Mouse (Mus musculus) heart, embryonic 11.5 days (tissue): ENCODE measurements around the gene Gm5926. TPM values are rescaled to one million over a fixed set of nuclear protein-coding genes. Genes with fewer than 3 reads are reported as not detected.
"Not testable (repeated sequence)": the region's sequence is repeated elsewhere in the genome, so short reads cannot be mapped to it uniquely, and the experiment has no call there.

Experiments
- ATAC-seq: fragments of 200-750 bp; cut with Nextera tagmentation; replicated peaks from 2 replicates; pipeline ENCODE4 v1.8.0; 2017; ENCODE audit warnings: moderate library complexity; ENCODE audit not compliant: insufficient number of reproducible peaks, low FRiP score, low TSS enrichment
- H3K27ac ChIP-seq: fragments of 300-500 bp; sonication (generic); 2 replicates; pipeline ENCODE4 v1.5.1; 2014; ENCODE audit warnings: mild to moderate bottlenecking, low read depth, low read length
- H3K27me3 ChIP-seq: fragments of 300-500 bp; sonication (generic); 2 replicates; pipeline ENCODE4 v1.6.1; 2014; ENCODE audit warnings: mild to moderate bottlenecking, low read length, mixed read lengths; ENCODE audit not compliant: control insufficient read depth, insufficient read depth
- H3K36me3 ChIP-seq: fragments of 300-500 bp; sonication (generic); 2 replicates; pipeline ENCODE4 v1.6.1; 2014; ENCODE audit warnings: mild to moderate bottlenecking, low read length, moderate library complexity, mixed read lengths; ENCODE audit not compliant: control insufficient read depth, insufficient read depth
- H3K4me1 ChIP-seq: fragments of 300-500 bp; sonication (generic); 2 replicates; pipeline ENCODE4 v1.6.1; 2014; ENCODE audit warnings: low read length; ENCODE audit not compliant: control insufficient read depth, insufficient read depth
- H3K4me2 ChIP-seq: fragments of 300-500 bp; sonication (generic); 2 replicates; pipeline ENCODE4 v1.6.1; 2014; ENCODE audit warnings: mild to moderate bottlenecking, moderate library complexity
- H3K4me3 ChIP-seq: fragments of 300-500 bp; sonication (generic); 2 replicates; pipeline ENCODE4 v1.5.1; 2014; ENCODE audit warnings: low read depth, low read length
- H3K9ac ChIP-seq: fragments of 300-500 bp; sonication (generic); 2 replicates; pipeline ENCODE4 v1.6.1; 2014; ENCODE audit warnings: mild to moderate bottlenecking, low read depth, low read length, moderate library complexity
- H3K9me3 ChIP-seq: fragments of 300-500 bp; sonication (generic); replicated peaks from 2 replicates; pipeline ENCODE4 v1.6.1; 2016; ENCODE audit warnings: low read length; ENCODE audit not compliant: control insufficient read depth
- WGBS: fragments of 180-500 bp; shearing (Covaris S2); extraction: QIAGEN DNeasy Blood & Tissue Kit; methylation state at CpG from one replicate; pipeline ENCODE4 v1.1.7; 2014; ENCODE audit not compliant: insufficient replicate concordance; 5-methylcytosine and 5-hydroxymethylcytosine counted together
- polyA plus RNA-seq: library from polyadenylated mRNA; unstranded; fragments of >200 nt; fragmentation: Nextera tagmentation; extraction: Ambion mirVana; gene quantifications from 2 replicates; pipeline ENCODE4 v1.2.1, GENCODE M21; 2014

The Gm5926 gene
- not detected in 2 replicates for polyA plus RNA-seq

DNA sequence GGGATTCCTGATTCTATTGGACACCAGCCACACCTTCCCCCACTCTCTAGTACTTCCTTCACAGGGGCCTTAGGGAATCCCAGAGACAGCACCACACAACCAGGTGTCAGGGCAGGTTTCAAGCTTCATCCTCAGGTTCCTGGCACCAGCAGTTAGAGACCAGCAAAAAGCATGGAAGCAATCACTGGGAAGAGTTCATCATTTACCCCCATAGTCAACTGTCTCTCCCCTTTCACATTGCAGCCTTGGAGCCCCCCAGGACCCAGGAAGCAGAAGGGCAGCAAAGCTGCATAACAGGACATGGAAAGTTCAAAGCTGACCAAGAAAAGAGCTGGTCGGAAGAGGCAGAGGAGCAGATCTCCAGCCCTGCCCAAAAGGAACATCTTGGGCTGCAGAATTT, at the start of gene Gm5926:
Gene Gm5926, plus strand, starts transcription at position 301 of the 400 bp plus-strand sequence.
- H3K27me3 ChIP-seq, H3K9me3 ChIP-seq, H3K27ac ChIP-seq, H3K9ac ChIP-seq, ATAC-seq, H3K36me3 ChIP-seq, H3K4me1 ChIP-seq, H3K4me2 ChIP-seq, H3K4me3 ChIP-seq: not testable (repeated sequence)
- WGBS: no CpG with 5 or more reads among the region's 1 CpGs

DNA sequence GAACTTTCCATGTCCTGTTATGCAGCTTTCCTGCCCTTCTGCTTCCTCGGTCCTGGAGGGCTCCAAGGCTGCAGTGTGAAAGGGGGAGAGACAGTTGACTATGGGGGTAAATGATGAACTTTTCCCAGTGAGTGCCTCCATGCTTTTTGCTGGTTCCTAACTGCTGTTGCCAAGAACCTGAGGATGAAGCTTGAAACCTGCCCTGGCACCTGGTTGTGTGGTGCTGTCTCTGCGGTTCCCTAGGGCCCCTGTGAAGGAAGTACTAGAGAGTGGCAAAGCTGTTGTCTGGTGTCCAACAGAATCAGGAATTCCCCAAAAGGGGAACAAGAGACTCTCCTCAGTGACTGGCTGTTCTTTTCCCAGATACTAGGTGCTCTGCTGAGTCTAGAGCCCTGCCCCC, 49.5 kb upstream of the Gm5926 start:
- not testable (repeated sequence) for H3K36me3 ChIP-seq, H3K4me1 ChIP-seq, H3K9me3 ChIP-seq, H3K4me3 ChIP-seq, H3K9ac ChIP-seq, ATAC-seq, H3K4me2 ChIP-seq, H3K27ac ChIP-seq, H3K27me3 ChIP-seq
- WGBS: 72% methylated on average over 1 of the region's 2 CpGs

- H3K4me2 ChIP-seq: not testable (repeated sequence)
- 66% methylated on average over 3 of the region's 3 CpGs for WGBS
Measured at GRCm38 (mm10) chrX:32601425-32601824, 49.1 kb upstream of the Gm5926 start.

More at GRCm38 (mm10) chrX:32601425-32601824, 49.1 kb upstream of the Gm5926 start:
- ATAC-seq, H3K9me3 ChIP-seq, H3K27me3 ChIP-seq, H3K4me3 ChIP-seq, H3K27ac ChIP-seq, H3K4me1 ChIP-seq, H3K9ac ChIP-seq, H3K36me3 ChIP-seq: not testable (repeated sequence)

Other genes with a start within 250 kb of the Gm5926 start
- not detected in 2 replicates for gene Btbd35f1, start 90.7 kb upstream of the Gm5926 start, polyA plus RNA-seq
- gene Btbd35f21, start 75.4 kb downstream of the Gm5926 start, polyA plus RNA-seq: not detected in 2 replicates
- gene Btbd35f30, start 243.9 kb downstream of the Gm5926 start, polyA plus RNA-seq: not detected in 2 replicates